Mouse (Mus musculus): Measurements from ENCODE around the gene Vkorc1.
"Not testable (repeated sequence)": the region's sequence is repeated elsewhere in the genome, so short reads cannot be mapped to it uniquely, and the experiment has no call there.

Gene Vkorc1

GRCm38 (mm10) chr7:127918203-127918602 lies 22.8 kb upstream of the Vkorc1 start:
- no peak for ATAC-seq (ENCODE audit: insufficient number of reproducible peaks, low FRiP score, low TSS enrichment)

GRCm38 (mm10) chr7:127915293-127915692 lies 19.9 kb upstream of the Vkorc1 start:
- no peak for ATAC-seq (ENCODE audit: insufficient number of reproducible peaks, low FRiP score, low TSS enrichment)

GRCm38 (mm10) chr7:127912938-127913337 lies 17.5 kb upstream of the Vkorc1 start:
- no peak for ATAC-seq (ENCODE audit: insufficient number of reproducible peaks, low FRiP score, low TSS enrichment)

DNA sequence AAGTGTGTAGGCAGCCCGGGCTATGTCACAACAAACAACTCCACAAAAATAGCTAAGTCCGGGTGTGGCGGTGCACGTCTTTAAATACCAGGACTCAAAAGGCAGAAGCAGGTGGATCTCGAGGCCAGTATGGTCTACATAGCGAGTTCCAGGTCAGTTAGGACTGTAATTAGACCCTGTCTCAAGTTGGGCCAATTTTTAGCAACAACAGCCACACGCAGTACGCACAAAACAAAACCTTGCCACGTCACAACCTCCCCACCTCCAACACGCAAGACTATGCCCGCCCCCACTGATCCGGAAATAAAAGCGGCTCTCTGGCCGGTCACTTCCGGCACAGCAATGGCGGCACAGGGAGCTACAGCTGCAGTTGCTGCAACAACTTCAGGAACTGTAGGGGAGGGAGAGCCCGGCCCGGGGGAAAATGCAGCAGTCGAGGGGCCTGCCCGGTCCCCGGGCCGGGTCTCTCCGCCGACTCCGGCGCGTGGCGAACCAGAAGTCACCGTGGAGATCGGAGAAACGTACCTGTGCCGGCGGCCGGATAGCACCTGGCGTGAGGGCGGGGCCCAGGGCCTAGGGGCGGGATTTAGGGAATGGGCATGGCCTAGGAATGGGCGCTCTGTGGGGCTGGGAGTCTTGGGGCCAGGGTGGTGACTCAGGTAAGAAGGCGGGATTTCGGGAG lies 16.9 kb upstream of the Vkorc1 start, which contains the start of gene Kat8:
Gene Kat8 (plus strand): TSS at position 327 of the 682 bp plus-strand sequence.
- peak; percentile 88 for ATAC-seq (ENCODE audit: insufficient number of reproducible peaks, low FRiP score, low TSS enrichment)

DNA sequence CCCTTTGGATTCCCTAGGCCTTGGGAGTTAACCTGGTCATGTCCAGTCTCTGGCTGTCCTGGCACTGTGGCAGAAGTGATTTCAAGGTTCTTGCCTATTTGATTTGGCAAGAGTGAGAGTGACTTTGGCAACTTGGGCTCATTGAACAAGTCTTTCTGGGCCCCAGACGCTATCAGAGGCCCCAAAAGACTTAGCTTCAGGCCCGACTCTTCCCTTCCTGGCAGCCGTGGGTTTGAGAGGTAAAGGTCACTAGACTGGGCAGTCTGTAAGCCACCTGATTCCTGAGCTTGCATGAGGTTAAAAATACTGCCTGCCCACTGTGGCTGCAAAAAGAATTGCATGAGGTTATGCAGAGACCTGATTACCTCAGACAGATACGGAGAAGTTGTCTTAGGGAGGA lies 13.2 kb upstream of the Vkorc1 start:
- no peak for ATAC-seq (ENCODE audit: insufficient number of reproducible peaks, low FRiP score, low TSS enrichment)

DNA sequence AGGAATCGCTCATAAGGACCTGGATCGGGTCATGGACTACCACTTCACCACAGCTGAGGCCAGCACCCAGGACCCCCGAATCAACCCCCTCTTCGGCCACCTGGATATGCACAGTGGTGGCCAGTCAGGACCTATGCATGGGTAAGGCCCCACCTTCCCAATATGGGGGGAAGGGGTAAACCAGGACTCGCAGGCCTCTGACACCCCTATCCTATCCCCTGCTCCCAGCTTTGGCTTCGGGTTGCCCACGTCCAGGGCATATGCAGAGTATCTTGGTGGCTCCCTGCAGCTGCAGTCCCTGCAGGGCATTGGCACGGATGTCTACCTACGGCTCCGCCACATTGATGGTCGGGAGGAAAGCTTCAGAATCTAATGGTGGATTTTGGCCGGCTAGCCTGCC lies 12.5 kb upstream of the Vkorc1 start:
- no peak for ATAC-seq (ENCODE audit: insufficient number of reproducible peaks, low FRiP score, low TSS enrichment)

DNA sequence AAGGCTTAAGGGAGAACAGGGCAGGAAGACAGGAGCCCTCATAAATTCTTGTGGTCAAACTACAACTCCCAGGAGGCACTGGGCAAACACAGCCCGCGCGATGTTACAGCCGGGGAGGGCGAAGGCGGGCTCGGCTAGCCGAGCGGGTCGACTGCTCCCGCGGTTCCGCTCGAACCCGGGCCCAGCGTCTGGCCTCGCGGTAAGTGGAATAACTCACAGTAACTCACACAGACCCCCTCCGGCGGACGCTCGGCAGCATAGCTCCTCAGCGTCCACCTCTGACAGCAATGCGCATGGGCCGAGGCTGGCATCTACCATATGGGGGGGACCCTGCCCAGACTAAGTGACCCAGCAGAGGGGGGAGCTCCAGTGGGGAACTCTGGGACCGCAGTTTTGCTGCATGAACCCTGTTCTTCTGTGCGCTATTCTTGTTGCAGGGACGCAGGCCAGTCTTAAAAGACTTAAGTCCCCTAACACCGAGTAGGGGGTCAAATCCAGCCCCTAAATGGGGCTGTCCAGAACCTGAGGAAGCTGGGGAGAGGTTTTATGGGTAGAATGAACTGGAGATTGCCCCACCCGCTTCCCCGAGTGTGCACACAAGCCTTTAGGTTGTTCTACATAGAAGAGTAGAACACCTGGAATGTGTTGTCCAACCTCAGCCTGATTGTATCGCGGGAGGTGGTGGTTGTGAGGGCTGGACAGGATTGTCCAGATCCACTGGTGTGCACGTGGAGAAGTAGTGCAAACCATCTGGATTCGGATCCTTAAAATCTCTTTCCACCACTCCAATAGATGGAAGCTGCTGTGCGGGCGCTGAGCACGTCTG lies 8.8 kb upstream of the Vkorc1 start, which contains the start of gene Bckdk:
Gene Bckdk (plus strand): TSS at position 112 of the 826 bp plus-strand sequence.
- ATAC-seq (ENCODE audit: insufficient number of reproducible peaks, low FRiP score, low TSS enrichment) = peak; percentile 88

GRCm38 (mm10) chr7:127901772-127902171 lies 6.4 kb upstream of the Vkorc1 start:
- no peak for ATAC-seq (ENCODE audit: insufficient number of reproducible peaks, low FRiP score, low TSS enrichment)

DNA sequence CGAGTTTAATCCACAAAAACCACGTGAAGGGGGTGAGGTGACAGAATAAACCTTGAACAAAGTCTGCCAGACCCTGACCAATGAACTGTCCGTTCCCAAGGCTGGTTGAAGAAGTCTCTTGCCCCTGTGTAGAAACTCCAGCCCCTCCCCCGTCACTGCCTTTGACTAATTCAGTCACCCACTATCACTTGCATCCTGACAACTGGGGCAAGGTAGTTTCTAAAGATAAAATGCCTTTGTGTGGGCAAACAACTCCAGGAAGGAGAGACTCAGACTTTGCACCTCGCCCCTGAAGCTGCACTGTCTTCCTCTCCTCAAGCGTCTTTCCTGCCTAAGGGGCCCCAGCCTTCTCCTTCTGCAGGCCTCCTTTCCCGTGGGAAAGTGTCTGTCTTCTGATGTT lies 4.6 kb upstream of the Vkorc1 start:
- ATAC-seq (ENCODE audit: insufficient number of reproducible peaks, low FRiP score, low TSS enrichment) = no peak

DNA sequence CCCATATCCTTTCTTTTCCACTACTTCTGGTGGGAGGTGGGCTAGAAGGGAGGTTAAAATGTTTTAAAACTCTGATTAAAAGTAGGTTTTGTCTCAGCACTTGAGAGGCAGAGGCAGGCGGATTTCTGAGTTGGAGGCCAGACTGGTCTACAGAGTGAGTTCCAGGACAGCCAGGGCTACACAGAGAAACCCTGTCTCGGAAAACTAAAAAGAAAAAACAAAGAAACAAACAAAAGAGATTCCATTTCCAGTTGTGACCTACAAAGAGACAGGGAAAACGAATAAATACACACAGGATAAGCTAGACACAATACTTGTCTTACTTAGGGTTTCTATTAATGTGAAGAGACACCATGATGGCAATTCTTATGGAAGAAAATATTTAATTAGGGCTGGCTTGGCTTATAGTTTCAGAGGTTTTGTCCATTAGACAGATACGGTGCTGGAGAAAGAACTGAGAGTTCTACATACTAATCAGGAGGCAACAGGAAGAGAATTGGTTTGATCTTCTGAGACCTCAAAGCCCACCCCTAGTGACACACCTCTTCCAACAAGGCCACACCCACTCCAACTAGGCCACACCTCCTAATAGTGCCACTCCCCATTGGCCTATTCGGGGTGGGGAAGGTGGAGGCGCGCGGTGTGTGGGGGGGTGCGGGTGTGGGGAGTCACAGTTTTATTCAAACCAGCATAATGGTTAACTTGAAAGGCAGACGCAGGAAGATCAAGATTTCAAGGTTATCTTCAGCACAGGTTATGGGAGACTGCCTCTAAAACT lies 3.0 kb upstream of the Vkorc1 start:
- ATAC-seq (ENCODE audit: insufficient number of reproducible peaks, low FRiP score, low TSS enrichment) = no peak

DNA sequence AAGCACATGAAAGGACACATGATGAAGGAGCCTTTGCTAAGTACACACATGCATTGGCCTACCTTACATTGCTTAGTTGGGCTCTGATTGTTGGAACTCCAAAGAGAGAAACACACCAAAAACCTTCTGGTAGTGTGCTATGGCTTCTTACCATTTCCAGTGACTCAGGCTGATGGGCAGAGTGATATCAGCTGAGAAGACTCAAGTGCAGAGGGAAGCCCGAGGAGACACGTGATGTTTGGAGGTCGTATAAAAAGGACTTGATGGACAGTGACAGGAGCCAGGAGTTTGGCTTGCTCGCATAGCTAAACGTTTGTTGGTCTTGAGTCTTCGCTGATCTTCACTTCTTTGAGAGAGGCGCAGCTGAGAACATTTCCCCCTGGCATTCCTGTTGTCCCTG lies 2.1 kb upstream of the Vkorc1 start:
- ATAC-seq (ENCODE audit: insufficient number of reproducible peaks, low FRiP score, low TSS enrichment) = no peak

DNA sequence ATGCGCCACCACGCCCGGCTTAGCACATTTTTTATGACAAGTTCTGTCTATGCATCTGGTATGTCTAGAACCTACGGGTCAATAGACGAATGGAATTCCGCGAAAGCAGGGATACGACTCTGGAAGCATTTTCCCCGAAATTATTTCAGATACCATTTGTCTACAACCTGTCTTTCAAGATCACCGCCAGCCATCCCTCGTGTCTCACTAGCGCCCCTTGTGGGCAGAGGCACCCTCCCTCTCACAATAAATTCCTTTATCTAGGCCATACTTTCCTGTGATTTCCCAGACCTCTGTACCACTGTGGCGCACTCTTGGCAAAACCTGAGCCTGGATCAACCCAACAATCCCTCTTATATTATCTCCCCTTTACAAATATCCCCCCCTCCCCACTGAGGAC lies 967 bp upstream of the Vkorc1 start:
- 0 out of 2 replicates have a peak, but pooled peaks have one; percentile 19 for ATAC-seq (ENCODE audit: insufficient number of reproducible peaks, low FRiP score, low TSS enrichment)

DNA sequence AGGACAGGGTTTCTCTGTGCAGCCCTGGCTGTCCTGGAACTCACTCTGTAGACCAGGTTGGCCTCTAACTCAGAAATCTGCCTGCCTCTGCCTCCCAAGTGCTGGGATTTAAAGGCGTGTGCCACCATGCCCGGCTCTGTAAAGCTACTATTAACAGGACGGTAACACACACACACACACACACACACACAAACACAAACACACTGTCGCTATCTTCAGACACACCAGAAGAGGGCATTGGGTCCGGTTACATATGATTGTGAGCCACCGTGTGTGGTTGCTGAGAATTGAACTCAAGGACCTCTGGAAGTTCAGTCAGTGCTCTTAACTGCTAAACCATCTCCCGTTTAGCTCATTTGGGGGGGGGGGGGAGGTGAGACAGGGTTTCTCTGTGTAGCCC lies 474 bp upstream of the Vkorc1 start:
- not testable (repeated sequence) for ATAC-seq (ENCODE audit: insufficient number of reproducible peaks, low FRiP score, low TSS enrichment)

DNA sequence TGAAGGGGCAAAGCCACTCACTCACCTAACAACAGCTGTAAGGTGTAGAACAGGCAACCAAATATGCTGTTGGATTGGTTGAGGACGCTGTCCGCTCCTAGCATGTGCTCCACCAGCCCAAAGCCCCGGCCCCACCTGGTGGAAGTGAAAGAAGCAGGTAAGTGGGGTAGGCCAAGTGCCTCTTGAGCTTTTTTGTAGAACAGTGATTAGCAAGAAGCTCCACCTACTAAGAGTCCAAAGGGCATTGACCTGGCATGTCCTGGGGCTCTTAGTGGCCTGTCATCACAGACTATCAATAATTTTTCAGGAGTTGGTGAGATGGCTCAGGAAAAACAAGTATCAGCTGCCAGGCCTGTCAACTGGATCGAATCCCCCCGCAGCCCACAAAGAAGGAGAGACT lies 937 bp downstream of the Vkorc1 start:
- no peak for ATAC-seq (ENCODE audit: insufficient number of reproducible peaks, low FRiP score, low TSS enrichment)

GRCm38 (mm10) chr7:127890798-127891197 lies 4.6 kb downstream of the Vkorc1 start, which contains the start of gene Prss53:
TSS of gene Prss53 (minus strand) at chr7:127890970.
- no peak for ATAC-seq (ENCODE audit: insufficient number of reproducible peaks, low FRiP score, low TSS enrichment)

- ATAC-seq (ENCODE audit: insufficient number of reproducible peaks, low FRiP score, low TSS enrichment) = no peak
These were observed 6.6 kb downstream of the Vkorc1 start for GRCm38 (mm10) chr7:127888821-127889220.

DNA sequence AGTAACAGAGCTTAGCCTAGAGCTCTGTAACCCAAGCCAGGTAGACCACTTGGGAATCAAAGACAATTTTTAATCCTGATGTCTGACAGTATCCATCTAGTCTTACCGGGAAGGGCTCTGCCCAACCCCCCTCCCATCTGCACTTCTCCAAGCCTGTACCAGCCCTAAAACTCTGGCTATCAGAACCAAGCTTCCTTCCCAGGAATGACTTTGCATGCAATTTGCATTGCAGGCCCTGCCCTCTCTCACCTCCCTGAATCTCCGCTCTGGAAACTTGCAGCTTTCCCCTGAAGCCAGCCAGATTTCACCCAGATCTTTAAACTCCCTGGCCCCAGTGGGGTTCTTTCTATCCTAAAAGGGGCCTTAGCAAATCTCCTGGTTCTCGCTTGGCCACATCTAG lies 7.6 kb downstream of the Vkorc1 start:
- ATAC-seq (ENCODE audit: insufficient number of reproducible peaks, low FRiP score, low TSS enrichment) = no peak

GRCm38 (mm10) chr7:127887191-127887590 lies 8.2 kb downstream of the Vkorc1 start:
- ATAC-seq (ENCODE audit: insufficient number of reproducible peaks, low FRiP score, low TSS enrichment) = no peak

DNA sequence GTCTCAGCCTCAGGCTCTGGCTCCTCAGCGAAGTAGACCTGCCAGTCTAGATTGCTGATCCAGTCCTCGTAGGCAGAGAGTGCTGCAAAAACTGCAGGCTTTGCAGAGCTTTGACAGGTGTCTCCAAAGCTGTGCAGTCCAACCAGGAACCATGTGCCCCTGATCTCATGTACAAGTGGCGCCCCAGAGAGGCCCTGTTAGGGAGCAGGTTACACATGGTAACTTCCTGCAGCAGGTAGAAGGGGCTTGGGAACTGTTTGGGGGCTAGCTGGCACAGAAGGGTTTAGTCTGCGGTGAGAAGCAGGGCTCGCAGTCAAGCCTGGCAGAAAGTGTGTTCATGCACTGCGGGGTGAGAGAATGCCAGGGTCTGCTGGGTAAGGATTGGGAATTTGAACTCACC lies 8.9 kb downstream of the Vkorc1 start:
- no peak for ATAC-seq (ENCODE audit: insufficient number of reproducible peaks, low FRiP score, low TSS enrichment)

DNA sequence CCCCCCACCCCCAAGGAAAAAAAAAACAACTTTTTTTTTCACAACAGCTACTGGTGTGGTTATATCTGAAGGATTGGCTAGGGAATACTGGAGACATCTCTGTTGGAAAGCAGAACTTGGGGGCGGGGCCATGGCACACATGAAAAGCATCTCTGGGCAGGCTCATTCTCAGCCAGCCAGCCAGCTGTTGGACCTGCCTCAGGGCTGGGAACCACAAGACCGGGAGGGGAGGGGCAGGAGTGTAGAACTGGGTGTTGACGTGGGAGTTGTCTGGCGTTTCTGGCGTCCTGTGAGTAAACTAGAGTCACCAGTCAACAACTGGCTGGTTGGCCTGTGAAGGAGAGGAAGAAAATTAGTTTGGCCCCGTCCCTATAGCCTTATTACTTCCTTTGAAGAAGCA lies 9.5 kb downstream of the Vkorc1 start:
- no peak for ATAC-seq (ENCODE audit: insufficient number of reproducible peaks, low FRiP score, low TSS enrichment)

GRCm38 (mm10) chr7:127880431-127880830 lies 15.0 kb downstream of the Vkorc1 start:
- no peak for ATAC-seq (ENCODE audit: insufficient number of reproducible peaks, low FRiP score, low TSS enrichment)
